Mouse (Mus musculus) MEL (cell line): ENCODE measurements around the gene Csnk2b.

Experiments used
- CTCF ChIP-seq, 3 experiments: IDR thresholded peaks in 2 of 3; conservative IDR thresholded peaks in 1 of 3; 2 replicates each; pipeline ENCODE4 v1.5.1; 2011 to 2012; ENCODE audit warnings: low read length in 3 of 3, low read depth in 2 of 3, mild to moderate bottlenecking in 2 of 3, improper control_type of control experiment in 1 of 3, inconsistent platforms in 1 of 3, mixed read lengths in 1 of 3, moderate library complexity in 1 of 3; ENCODE audit not compliant: control insufficient read depth in 1 of 3, insufficient read depth in 1 of 3, poor library complexity in 1 of 3, severe bottlenecking in 1 of 3
- E2F4 ChIP-seq: IDR thresholded peaks from 2 replicates; pipeline ENCODE4 v1.6.1; 2011; ENCODE audit warnings: low read depth, low read length, improper control_type of control experiment, borderline replicate concordance
- EP300 ChIP-seq, 2 experiments: IDR thresholded peaks; 2 replicates each; pipeline ENCODE4 v1.6.1; 2011; ENCODE audit warnings: improper control_type of control experiment in 2 of 2, low read length in 2 of 2, low read depth in 1 of 2, mild to moderate bottlenecking in 1 of 2
- GATA1 ChIP-seq: IDR thresholded peaks from 2 replicates; pipeline ENCODE4 v1.6.1; 2011; ENCODE audit warnings: low read depth, low read length, improper control_type of control experiment
- JUND ChIP-seq: IDR thresholded peaks from 2 replicates; pipeline ENCODE4 v1.6.1; 2011; ENCODE audit warnings: low read depth, mild to moderate bottlenecking, improper control_type of control experiment, low read length
- KAT2A ChIP-seq: conservative IDR thresholded peaks from 2 replicates; pipeline ENCODE4 v1.6.1; 2012; ENCODE audit warnings: low read depth, low read length, improper control_type of control experiment, inconsistent platforms
- MAFK ChIP-seq: IDR thresholded peaks from 2 replicates; pipeline ENCODE4 v1.6.1; 2011; ENCODE audit warnings: low read depth, mild to moderate bottlenecking, low read length, improper control_type of control experiment, borderline replicate concordance
- MEF2A ChIP-seq: IDR thresholded peaks from 2 replicates; pipeline ENCODE4 v1.6.1; 2014; ENCODE audit warnings: low read depth, mild to moderate bottlenecking, inconsistent platforms, low read length, improper control_type of control experiment; ENCODE audit not compliant: poor library complexity, insufficient replicate concordance, severe bottlenecking; ENCODE audit errors: extremely low read depth
- NELFE ChIP-seq: IDR thresholded peaks from 2 replicates; pipeline ENCODE4 v1.6.1; 2011; ENCODE audit warnings: low read depth, low read length, improper control_type of control experiment
- POLR2A ChIP-seq, 2 experiments: IDR thresholded peaks; 2 replicates each; pipeline ENCODE4 v1.6.1; 2011 to 2012; ENCODE audit warnings: low read length in 2 of 2, mild to moderate bottlenecking in 2 of 2, control low read depth in 1 of 2, improper control_type of control experiment in 1 of 2, low read depth in 1 of 2, moderate library complexity in 1 of 2; ENCODE audit not compliant: control insufficient read depth in 1 of 2, insufficient read depth in 1 of 2, poor library complexity in 1 of 2
- POLR2AphosphoS5 ChIP-seq: IDR thresholded peaks from 2 replicates; pipeline ENCODE4 v1.6.1; 2012; ENCODE audit warnings: low read depth, borderline replicate concordance, mild to moderate bottlenecking, inconsistent platforms, low read length, moderate library complexity, mixed read lengths
- SIN3A ChIP-seq: IDR thresholded peaks from 2 replicates; pipeline ENCODE4 v1.6.1; 2012; ENCODE audit warnings: low read length, improper control_type of control experiment, inconsistent platforms
- TCF12 ChIP-seq: IDR thresholded peaks from 2 replicates; pipeline ENCODE4 v1.6.1; 2014; ENCODE audit warnings: low read depth, mild to moderate bottlenecking, inconsistent platforms, low read length, improper control_type of control experiment, moderate library complexity

DNA sequence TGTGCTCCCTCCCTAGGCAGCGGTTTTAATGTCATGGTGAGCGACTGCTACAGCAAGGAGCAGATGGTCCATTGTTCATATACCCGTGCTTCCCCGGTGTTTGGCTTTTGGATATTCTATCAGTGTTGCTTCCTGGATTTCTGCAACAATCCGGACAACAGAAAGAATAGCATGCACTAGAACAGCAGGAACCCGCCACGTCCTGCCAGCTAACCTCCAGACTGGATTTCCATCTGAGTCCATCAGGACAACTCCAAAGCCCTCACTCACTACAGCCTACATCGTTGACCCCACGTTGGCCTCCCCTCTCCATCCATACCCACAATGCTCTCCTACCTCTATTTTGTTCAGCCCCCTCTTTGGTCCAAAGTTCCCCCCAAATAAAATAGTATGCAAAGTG is 10.1 kb downstream of the Csnk2b start:
- TF ChIP-seq POLR2AphosphoS5 (no peak), POLR2A (IDR thresholded peaks at IDR 0.05; ENCODE audit: control insufficient read depth in 1 of 2, insufficient read depth in 1 of 2, low read depth in 1 of 2, low read length in 2 of 2, poor library complexity in 1 of 2) (no peak), EP300 (IDR thresholded peaks at IDR 0.05; ENCODE audit: low read depth in 1 of 2, low read length in 2 of 2) (no peak), GATA1 (no peak), KAT2A (no peak), MEF2A (no peak), SIN3A (no peak), E2F4 (no peak), CTCF (IDR thresholded peaks at IDR 0.05 in 2 of 3, conservative IDR thresholded peaks at IDR 0.05 in 1 of 3; ENCODE audit: control insufficient read depth in 1 of 3, insufficient read depth in 1 of 3, low read depth in 2 of 3, low read length in 3 of 3, poor library complexity in 1 of 3, severe bottlenecking in 1 of 3) (no peak), TCF12 (no peak), NELFE (no peak), JUND (no peak), MAFK (no peak)
